Mouse (Mus musculus) forebrain, embryonic 14.5 days (tissue): ENCODE data around the gene Stox2. TPM values are rescaled to one million over a fixed set of nuclear protein-coding genes. Genes with fewer than 3 reads are reported as not detected.

Experiments
- ATAC-seq: fragments of 200-750 bp; cut with Nextera tagmentation; 2 replicates; pipeline ENCODE4 v1.8.0; 2017; ENCODE audit warnings: mild to moderate bottlenecking, moderate library complexity
- DNase-seq: peaks from one replicate; pipeline ENCODE4 v3.0.0-alpha.2; 2015; ENCODE audit warnings: low spot score
- H3K27ac ChIP-seq: fragments of 300-500 bp; sonication (generic); 2 replicates; pipeline ENCODE4 v1.5.1; 2014; ENCODE audit warnings: low read depth, mild to moderate bottlenecking, control low read depth, low read length, moderate library complexity
- H3K27me3 ChIP-seq: fragments of 300-500 bp; sonication (generic); replicated peaks from 2 replicates; pipeline ENCODE4 v1.6.1; 2014; ENCODE audit warnings: low read length, control low read depth, mixed read lengths; ENCODE audit not compliant: control insufficient read depth, insufficient read depth
- H3K36me3 ChIP-seq: fragments of 300-500 bp; sonication (generic); 2 replicates; pipeline ENCODE4 v1.6.1; 2014; ENCODE audit warnings: low read length, control low read depth; ENCODE audit not compliant: control insufficient read depth, insufficient read depth
- H3K4me1 ChIP-seq: fragments of 300-500 bp; sonication (generic); 2 replicates; pipeline ENCODE4 v1.6.1; 2014; ENCODE audit warnings: antibody characterized with exemption, low read length, control low read depth; ENCODE audit not compliant: control insufficient read depth, insufficient read depth
- H3K4me2 ChIP-seq: fragments of 300-500 bp; sonication (generic); 2 replicates; pipeline ENCODE4 v1.6.1; 2014; ENCODE audit warnings: mild to moderate bottlenecking, control low read depth, low read length
- H3K4me3 ChIP-seq: fragments of 300-500 bp; sonication (generic); 2 replicates; pipeline ENCODE4 v1.5.1; 2014; ENCODE audit warnings: low read depth, low read length, control low read depth
- H3K9ac ChIP-seq: fragments of 300-500 bp; sonication (generic); 2 replicates; pipeline ENCODE4 v1.6.1; 2014; ENCODE audit warnings: mild to moderate bottlenecking, low read length, control low read depth, moderate library complexity
- H3K9me3 ChIP-seq: fragments of 300-500 bp; sonication (generic); replicated peaks from 2 replicates; pipeline ENCODE4 v1.6.1; 2016; ENCODE audit warnings: low read length, control low read depth, mixed read lengths; ENCODE audit not compliant: control insufficient read depth
- WGBS: fragments of 180-500 bp; shearing (Covaris S2); extraction: QIAGEN DNeasy Blood & Tissue Kit; methylation state at CpG from one replicate; pipeline ENCODE4 v1.1.7; 2014; 5-methylcytosine and 5-hydroxymethylcytosine counted together
- polyA plus RNA-seq: library from polyadenylated mRNA; unstranded; fragments of >200 nt; fragmentation: Nextera tagmentation; extraction: Ambion mirVana; gene quantifications from 2 replicates; pipeline ENCODE4 v1.2.1, GENCODE M21; 2014

Stox2 gene
- polyA plus RNA-seq, 1 experiment from 2014 or later = 33.3 TPM

DNA sequence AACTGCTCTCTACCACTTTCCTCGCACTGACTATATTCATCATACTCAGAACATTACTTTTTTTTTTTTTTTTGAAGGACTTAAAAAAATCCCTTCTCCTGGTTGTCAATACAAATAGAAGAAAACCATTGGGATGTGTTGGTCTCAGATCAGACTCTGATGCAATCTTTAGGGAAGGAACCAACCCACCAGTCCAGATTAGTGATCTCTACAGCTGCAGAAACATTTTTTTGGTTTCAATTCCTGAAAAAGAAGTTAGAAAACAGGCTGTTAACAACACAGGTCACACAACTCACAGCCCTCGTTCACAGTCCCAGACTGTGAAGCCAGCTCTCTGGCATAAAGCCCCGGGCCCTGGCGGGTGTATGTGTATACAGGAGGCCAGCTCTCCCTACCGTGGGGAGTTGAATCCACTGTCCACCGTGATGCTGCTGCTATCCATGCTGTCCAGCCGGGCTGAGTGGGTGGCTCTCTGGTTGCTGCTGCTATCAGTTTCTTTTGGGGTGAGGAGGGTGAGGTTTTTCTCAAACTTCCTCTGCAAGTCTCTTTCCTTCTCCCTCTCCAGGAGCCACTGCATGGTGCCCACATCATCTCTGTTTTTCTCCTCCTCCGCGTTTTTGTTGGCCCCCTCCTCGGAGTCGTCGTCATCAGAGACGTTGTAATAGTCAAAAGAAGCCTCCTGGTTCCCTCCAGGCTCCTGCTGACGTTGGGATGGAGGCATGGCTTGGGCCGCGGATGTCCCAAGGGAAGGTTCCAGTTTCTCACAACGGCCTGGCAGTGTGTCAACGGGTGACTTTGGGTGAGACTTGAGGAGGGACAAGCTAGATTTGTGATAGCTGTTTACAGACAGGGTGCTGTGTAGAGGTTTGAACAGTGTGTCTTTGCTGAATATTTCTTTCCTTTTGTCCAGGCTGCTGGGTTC lies 254.5 kb downstream of the Stox2 start:
- ATAC-seq = no peak
- Histone ChIP-seq H3K4me3 (no peak overlapping the region), H3K27ac (no peak overlapping the region), H3K9ac (no peak overlapping the region), H3K27me3 (no peaks in the 10 kb centered on the region), H3K4me2 (no peak overlapping the region), H3K36me3 (peaks cover 52% of the 10 kb centered on the region), H3K9me3 (0 out of 2 replicates have a peak, but pooled peaks cover 2% of the 10 kb centered on the region), H3K4me1 (no peaks in the 10 kb centered on the region)
- WGBS = 93% methylated on average over 18 of the region's 18 CpGs
- no peak for DNase-seq

DNA sequence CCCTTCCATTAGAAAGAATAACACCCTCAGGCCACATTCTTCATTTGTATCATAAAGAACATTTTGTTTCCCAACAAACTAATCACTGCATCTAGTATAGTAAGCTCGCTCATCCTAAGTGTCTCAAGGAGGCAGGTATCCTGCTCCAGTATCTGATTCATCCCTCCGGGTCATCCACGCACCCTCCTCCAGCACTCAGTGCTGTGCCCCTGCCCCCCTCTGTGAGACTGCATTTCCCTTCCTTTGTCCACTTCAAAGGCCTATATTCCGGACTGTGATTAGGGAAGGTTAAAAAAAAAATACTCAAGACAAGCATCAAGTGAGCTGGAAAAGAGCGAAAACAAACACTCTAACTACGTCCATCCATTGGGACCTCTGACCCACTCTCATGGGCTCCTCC lies 260.8 kb downstream of the Stox2 start:
- H3K27ac ChIP-seq = no peak overlapping the region
- no peaks in the 10 kb centered on the region for H3K27me3 ChIP-seq
- 51% methylated on average over 6 of the region's 6 CpGs for WGBS
- H3K4me3 ChIP-seq = no peak overlapping the region
- no peak for ATAC-seq
- peaks cover 41% of the 10 kb centered on the region for H3K36me3 ChIP-seq
- H3K9ac ChIP-seq = no peak overlapping the region
- H3K4me1 ChIP-seq = no peaks in the 10 kb centered on the region
- H3K4me2 ChIP-seq = no peak overlapping the region
- no peaks in the 10 kb centered on the region for H3K9me3 ChIP-seq
- no peak for DNase-seq

DNA sequence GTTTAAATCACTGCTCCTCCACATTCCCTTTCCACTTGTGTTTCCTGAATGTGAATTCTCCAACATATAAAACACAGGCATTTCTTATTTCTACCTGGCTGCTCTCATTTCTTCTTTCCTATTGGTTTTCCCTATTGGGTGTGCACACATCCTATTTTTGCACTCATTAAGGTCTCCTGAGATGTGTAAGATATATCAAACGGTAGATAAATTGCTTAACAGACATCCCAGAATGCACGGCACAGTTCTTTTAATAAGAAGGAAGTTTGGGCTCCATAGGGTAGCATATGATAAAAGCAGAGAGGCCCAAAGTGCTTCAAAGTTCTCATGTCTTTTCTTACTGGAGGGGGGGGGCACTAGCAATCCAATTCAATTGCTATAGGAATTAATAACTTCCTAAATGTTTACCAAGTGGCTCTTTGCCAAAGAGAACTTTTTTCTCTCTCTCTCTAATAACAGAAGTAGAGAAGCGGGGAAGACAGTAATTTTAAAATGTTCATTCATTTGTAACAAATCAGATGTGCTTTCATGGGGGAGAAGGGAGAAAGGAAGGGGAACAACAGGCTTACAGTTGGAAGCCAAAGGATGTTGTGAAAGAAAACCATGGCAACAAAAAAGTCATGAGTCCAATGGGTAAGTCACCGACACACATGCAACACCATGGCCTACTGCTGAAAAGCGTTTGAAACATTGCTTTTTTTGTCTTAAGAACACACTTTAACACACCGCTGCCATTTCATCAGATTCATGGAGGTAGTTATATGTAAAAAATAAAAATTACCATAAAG lies 263.2 kb downstream of the Stox2 start:
- 82% methylated on average over 6 of the region's 6 CpGs for WGBS

DNA sequence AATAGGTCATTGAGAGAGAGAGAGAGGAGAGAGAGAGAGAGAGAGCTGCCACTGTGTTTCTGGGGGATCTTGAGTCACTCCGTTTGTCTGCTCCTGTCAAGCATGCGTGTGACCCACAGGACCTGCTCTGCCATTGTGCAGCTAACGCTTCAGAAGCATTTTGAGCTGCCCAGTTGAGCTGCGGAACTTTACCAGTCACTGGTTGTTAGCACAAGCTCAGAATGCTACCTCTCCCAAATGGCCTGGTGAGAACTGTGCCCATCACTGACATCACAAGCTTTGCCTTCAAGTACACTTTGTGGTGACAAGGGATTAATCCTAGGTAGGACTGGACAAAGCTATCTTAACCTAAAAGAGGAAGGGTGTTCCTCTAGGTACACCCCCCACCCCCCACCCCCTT lies 263.9 kb downstream of the Stox2 start:
- H3K4me3 ChIP-seq = no peak overlapping the region
- H3K27ac ChIP-seq = no peak overlapping the region
- no peaks in the 10 kb centered on the region for H3K27me3 ChIP-seq
- H3K9me3 ChIP-seq = no peaks in the 10 kb centered on the region
- H3K9ac ChIP-seq = no peak overlapping the region
- WGBS = 79% methylated on average over 4 of the region's 4 CpGs
- ATAC-seq (no peak), DNase-seq (no peak)
- no peak overlapping the region for H3K4me2 ChIP-seq
- peaks cover 30% of the 10 kb centered on the region for H3K36me3 ChIP-seq
- no peaks in the 10 kb centered on the region for H3K4me1 ChIP-seq

More for the DNA sequence above, 263.2 kb downstream of the Stox2 start:
- Histone ChIP-seq H3K27ac (no peak overlapping the region), H3K4me3 (no peak overlapping the region), H3K9me3 (no peaks in the 10 kb centered on the region), H3K4me1 (no peaks in the 10 kb centered on the region), H3K36me3 (peaks cover 35% of the 10 kb centered on the region), H3K4me2 (no peak overlapping the region), H3K27me3 (no peaks in the 10 kb centered on the region), H3K9ac (no peak overlapping the region)
- ATAC-seq (no peak), DNase-seq (no peak)

DNA sequence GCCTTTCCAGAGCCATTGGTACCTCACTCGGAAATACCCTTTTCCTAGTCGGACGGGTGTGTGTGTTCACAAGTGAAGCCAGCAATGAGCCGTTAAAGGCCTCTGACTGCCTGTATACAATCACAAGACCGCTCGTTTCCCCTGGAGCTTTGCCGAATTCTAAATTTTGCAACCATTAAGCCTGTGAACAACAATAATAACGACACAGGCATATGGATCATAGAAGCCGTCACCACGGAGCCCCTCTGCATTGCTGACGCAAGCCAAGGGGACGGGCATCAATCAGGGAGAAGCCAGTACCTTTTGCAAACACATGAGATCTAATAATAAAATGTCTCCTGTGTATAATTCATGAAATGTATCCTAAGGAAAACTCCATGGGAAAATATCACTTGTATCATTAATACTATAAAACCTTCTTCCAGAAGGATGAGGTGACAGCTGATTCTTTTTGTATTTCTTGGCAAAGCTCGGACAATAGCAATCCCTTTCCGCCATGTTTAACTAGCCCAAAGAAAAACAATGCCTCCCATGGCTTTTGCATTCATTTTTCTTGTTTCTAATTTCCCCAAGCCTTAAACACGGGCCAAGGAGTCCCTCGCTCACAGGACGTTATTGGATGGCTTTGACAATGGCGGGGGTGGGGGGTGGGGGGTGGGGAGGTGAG lies 265.0 kb downstream of the Stox2 start:
- Histone ChIP-seq H3K36me3 (peaks cover 24% of the 10 kb centered on the region), H3K27me3 (no peaks in the 10 kb centered on the region), H3K4me1 (no peaks in the 10 kb centered on the region), H3K4me2 (no peak overlapping the region), H3K4me3 (no peak overlapping the region), H3K27ac (no peak overlapping the region), H3K9ac (no peak overlapping the region), H3K9me3 (no peaks in the 10 kb centered on the region)
- DNase-seq (no peak), ATAC-seq (no peak)
- WGBS = 64% methylated on average over 18 of the region's 18 CpGs

DNA sequence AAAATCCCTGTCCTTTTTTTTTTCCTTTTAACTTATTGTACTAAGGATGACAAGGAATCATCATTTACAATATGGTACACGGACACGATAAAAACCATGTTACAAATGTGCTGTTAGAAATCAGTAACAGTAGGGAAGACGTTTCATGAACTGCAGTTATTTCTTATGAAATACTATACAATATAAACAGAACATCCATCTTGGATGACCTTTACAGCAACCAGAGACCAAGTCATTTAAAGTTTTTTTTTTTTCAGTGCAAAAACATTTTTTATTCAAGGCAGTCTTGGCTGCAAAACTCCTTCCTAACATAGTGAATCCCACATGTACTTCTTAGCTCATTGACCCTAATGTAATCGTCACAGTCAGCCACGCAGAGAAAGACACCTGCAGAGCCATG lies 266.0 kb downstream of the Stox2 start:
- DNase-seq = no peak
- ATAC-seq = no peak
- H3K27me3 ChIP-seq = no peaks in the 10 kb centered on the region
- H3K4me2 ChIP-seq = no peak overlapping the region
- H3K27ac ChIP-seq = no peak overlapping the region
- 94% methylated on average over 5 of the region's 5 CpGs for WGBS
- no peaks in the 10 kb centered on the region for H3K9me3 ChIP-seq
- H3K4me3 ChIP-seq = no peak overlapping the region
- H3K36me3 ChIP-seq = peaks cover 14% of the 10 kb centered on the region; the same call in 1 of the 2 replicates
- H3K9ac ChIP-seq = no peak overlapping the region
- H3K4me1 ChIP-seq = no peaks in the 10 kb centered on the region

DNA sequence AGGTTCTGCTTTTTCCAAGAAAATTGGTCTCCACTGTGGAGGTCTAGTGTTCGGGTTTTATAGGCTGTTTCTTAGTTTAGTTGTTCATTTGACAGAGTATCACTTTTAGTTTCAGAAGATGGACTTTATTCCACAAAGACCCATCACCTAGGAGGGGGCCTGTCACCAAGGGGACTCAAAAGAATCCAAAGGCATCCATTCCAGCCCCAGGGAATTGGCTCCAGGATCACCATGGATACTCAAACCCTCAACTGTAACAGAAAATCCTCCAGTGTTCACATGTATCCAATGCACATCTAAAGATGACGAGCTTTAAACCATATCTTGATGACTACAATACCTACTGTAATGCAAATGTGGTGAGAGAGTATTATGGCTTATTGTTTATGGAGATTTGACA lies 267.4 kb downstream of the Stox2 start:
- WGBS = 77% methylated on average over 2 of the region's 2 CpGs
- Histone ChIP-seq H3K9ac (no peak overlapping the region), H3K27me3 (no peaks in the 10 kb centered on the region), H3K4me1 (no peaks in the 10 kb centered on the region), H3K27ac (no peak overlapping the region), H3K36me3 (peaks cover 4% of the 10 kb centered on the region; the same call in 1 of the 2 replicates), H3K4me3 (no peak overlapping the region), H3K9me3 (no peaks in the 10 kb centered on the region), H3K4me2 (no peak overlapping the region)
- no peak for DNase-seq
- no peak for ATAC-seq

DNA sequence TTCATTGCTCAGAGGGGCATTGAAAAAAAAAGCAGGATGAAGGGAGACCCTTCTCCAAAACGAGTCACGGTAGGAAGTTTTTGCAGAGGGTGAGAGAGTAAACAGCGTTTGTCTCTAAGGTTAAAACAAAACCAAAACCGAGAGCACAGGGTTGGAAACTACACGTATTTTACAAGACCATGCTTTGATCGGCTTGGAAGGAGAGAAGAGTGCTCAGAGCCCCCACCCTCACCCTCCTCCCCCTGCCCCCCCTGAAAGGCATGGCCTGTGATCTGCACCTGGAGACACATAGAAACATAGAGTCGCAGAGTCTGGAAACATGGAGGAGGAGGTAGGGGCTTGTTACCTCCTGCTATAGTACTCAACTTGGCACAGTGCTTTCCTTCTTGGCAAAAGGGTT lies 272.3 kb downstream of the Stox2 start:
- no peaks in the 10 kb centered on the region for H3K36me3 ChIP-seq
- ATAC-seq (no peak), DNase-seq (no peak)
- no peaks in the 10 kb centered on the region for H3K4me1 ChIP-seq
- no peak overlapping the region for H3K4me3 ChIP-seq
- 73% methylated on average over 7 of the region's 7 CpGs for WGBS
- no peaks in the 10 kb centered on the region for H3K27me3 ChIP-seq
- no peak overlapping the region for H3K27ac ChIP-seq
- H3K4me2 ChIP-seq = no peak overlapping the region
- no peaks in the 10 kb centered on the region for H3K9me3 ChIP-seq
- H3K9ac ChIP-seq = no peak overlapping the region
